Mouse (Mus musculus) neural tube, embryonic 13.5 days (tissue): ENCODE measurements around the gene Acbd5. TPM values are rescaled to one million over a fixed set of nuclear protein-coding genes. Genes with fewer than 3 reads are reported as not detected.

ENCODE experiments used
- ATAC-seq: fragments of 200-750 bp; cut with Nextera tagmentation; 2 replicates; pipeline ENCODE4 v1.8.0; 2017; ENCODE audit warnings: low read depth, mild to moderate bottlenecking, moderate TSS enrichment, moderate library complexity
- H3K27ac ChIP-seq: fragments of 300-500 bp; sonication (generic); replicated peaks from 2 replicates; pipeline ENCODE4 v1.5.1; 2015; ENCODE audit warnings: moderate library complexity, mild to moderate bottlenecking, inconsistent platforms
- H3K27me3 ChIP-seq: fragments of 300-500 bp; sonication (generic); 2 replicates; pipeline ENCODE4 v1.6.1; 2015; ENCODE audit warnings: mild to moderate bottlenecking, inconsistent platforms
- H3K36me3 ChIP-seq: fragments of 300-500 bp; sonication (generic); 2 replicates; pipeline ENCODE4 v1.6.1; 2015; ENCODE audit warnings: mild to moderate bottlenecking, inconsistent platforms
- H3K4me1 ChIP-seq: fragments of 300-500 bp; sonication (generic); replicated peaks from 2 replicates; pipeline ENCODE4 v1.6.1; 2015; ENCODE audit warnings: inconsistent platforms
- H3K4me2 ChIP-seq: fragments of 300-500 bp; sonication (generic); 2 replicates; pipeline ENCODE4 v1.6.1; 2015; ENCODE audit warnings: inconsistent platforms, mild to moderate bottlenecking, moderate library complexity
- H3K4me3 ChIP-seq: fragments of 300-500 bp; sonication (generic); 2 replicates; pipeline ENCODE4 v1.5.1; 2015; ENCODE audit warnings: mild to moderate bottlenecking, inconsistent platforms
- H3K9ac ChIP-seq: fragments of 300-500 bp; sonication (generic); 2 replicates; pipeline ENCODE4 v1.6.1; 2015; ENCODE audit warnings: moderate library complexity, mild to moderate bottlenecking, inconsistent platforms
- H3K9me3 ChIP-seq: fragments of 300-500 bp; sonication (generic); 2 replicates; pipeline ENCODE4 v1.6.1; 2016; ENCODE audit warnings: inconsistent platforms
- WGBS: fragments of 180-500 bp; shearing (Covaris S2); methylation state at CpG from one replicate; pipeline ENCODE4 v1.1.7; 2015; 5-methylcytosine and 5-hydroxymethylcytosine counted together
- polyA plus RNA-seq: library from polyadenylated mRNA; unstranded; fragments of >200 nt; fragmentation: Nextera tagmentation; extraction: Ambion mirVana; gene quantifications from 2 replicates; pipeline ENCODE4 v1.2.1, GENCODE M21; 2015

Acbd5 gene
- polyA plus RNA-seq, 1 experiment from 2014 or later, result 78.0 TPM

- no peak overlapping the region for H3K4me3 ChIP-seq
- no peak for ATAC-seq
- peaks cover 24% of the 10 kb centered on the region for H3K4me1 ChIP-seq
- no peaks in the 10 kb centered on the region for H3K27me3 ChIP-seq
- H3K9me3 ChIP-seq, result no peaks in the 10 kb centered on the region
- 0 out of 2 replicates have a peak, but pooled peaks cover 5% of the 10 kb centered on the region for H3K36me3 ChIP-seq
- peak overlapping the region; percentile 16; the same call in 1 of the 2 replicates for H3K4me2 ChIP-seq
- H3K9ac ChIP-seq, result no peak overlapping the region
- 95% methylated on average over 2 of the region's 2 CpGs for WGBS
- no peak overlapping the region for H3K27ac ChIP-seq
Measured at GRCm38 (mm10) chr2:23070491-23070890, 2.5 kb downstream of the Acbd5 start.

GRCm38 (mm10) chr2:23071406-23071805 is 3.4 kb downstream of the Acbd5 start:
- no peak overlapping the region for H3K4me3 ChIP-seq
- H3K9ac ChIP-seq, result no peak overlapping the region
- H3K27ac ChIP-seq, result no peak overlapping the region
- H3K36me3 ChIP-seq, result peaks cover 11% of the 10 kb centered on the region
- 49% methylated on average over 1 of the region's 1 CpGs for WGBS
- no peak for ATAC-seq
- H3K9me3 ChIP-seq, result no peaks in the 10 kb centered on the region
- no peak overlapping the region for H3K4me2 ChIP-seq
- no peaks in the 10 kb centered on the region for H3K27me3 ChIP-seq
- peaks cover 24% of the 10 kb centered on the region for H3K4me1 ChIP-seq

- Histone ChIP-seq H3K27ac (no peak overlapping the region), H3K9me3 (no peaks in the 10 kb centered on the region), H3K36me3 (peaks cover 49% of the 10 kb centered on the region), H3K9ac (no peak overlapping the region), H3K27me3 (no peaks in the 10 kb centered on the region), H3K4me3 (no peak overlapping the region), H3K4me1 (peaks cover 10% of the 10 kb centered on the region), H3K4me2 (no peak overlapping the region)
- ATAC-seq, result no peak
Measured at GRCm38 (mm10) chr2:23075846-23076245, 7.9 kb downstream of the Acbd5 start.

DNA sequence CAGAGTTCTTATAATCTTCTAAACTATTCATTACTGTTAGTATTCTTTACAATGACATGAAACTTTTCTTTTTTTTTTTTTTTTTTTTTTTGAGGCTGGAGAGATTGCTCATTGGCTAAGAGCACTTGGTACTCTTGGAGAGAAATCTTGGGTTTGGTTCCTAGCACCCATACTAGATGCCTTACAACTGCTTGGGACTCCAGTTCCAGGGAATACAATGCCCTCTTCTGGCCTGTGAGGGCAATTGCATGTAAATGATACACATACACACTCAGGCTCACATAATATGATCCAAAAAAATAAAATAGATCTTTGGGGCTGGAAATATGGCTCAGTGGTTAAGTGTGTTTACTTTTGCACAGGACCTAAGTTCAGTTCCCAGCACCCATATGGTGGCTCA is 8.8 kb downstream of the Acbd5 start:
- Histone ChIP-seq H3K9me3 (no peaks in the 10 kb centered on the region), H3K4me2 (no peak overlapping the region), H3K4me1 (peaks cover 3% of the 10 kb centered on the region; the same call in 1 of the 2 replicates), H3K27ac (no peak overlapping the region), H3K27me3 (no peaks in the 10 kb centered on the region), H3K4me3 (no peak overlapping the region), H3K9ac (no peak overlapping the region), H3K36me3 (peaks cover 58% of the 10 kb centered on the region)
- ATAC-seq, result no peak

DNA sequence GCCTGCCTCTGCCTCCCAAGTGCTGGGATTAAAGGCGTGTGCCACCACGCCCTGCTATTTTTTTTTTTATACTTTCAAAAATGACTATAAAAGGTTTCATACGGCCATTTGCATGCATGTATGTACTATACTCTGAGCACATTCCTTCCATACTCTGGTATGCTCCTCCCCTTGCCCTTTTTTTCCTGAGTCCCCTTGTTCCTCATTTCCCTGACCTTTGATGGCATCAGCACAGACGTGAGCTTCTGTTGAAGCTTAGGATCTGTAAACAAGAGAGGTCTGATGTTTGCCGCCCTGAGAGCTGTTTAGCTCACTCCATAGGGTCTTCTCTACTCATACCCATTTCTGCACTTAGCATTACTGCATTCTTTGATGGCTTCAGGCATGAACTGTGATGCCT is 9.7 kb downstream of the Acbd5 start:
- H3K4me3 ChIP-seq, result no peak overlapping the region
- H3K4me1 ChIP-seq, result no peaks in the 10 kb centered on the region
- peaks cover 61% of the 10 kb centered on the region for H3K36me3 ChIP-seq
- H3K27me3 ChIP-seq, result no peaks in the 10 kb centered on the region
- H3K9ac ChIP-seq, result no peak overlapping the region
- H3K9me3 ChIP-seq, result no peaks in the 10 kb centered on the region
- H3K4me2 ChIP-seq, result no peak overlapping the region
- no peak overlapping the region for H3K27ac ChIP-seq
- ATAC-seq, result no peak
- WGBS, result 88% methylated on average over 5 of the region's 5 CpGs

GRCm38 (mm10) chr2:23078588-23078987 is 10.6 kb downstream of the Acbd5 start:
- H3K36me3 ChIP-seq, result peaks cover 70% of the 10 kb centered on the region
- 97% methylated on average over 2 of the region's 2 CpGs for WGBS
- no peak for ATAC-seq

DNA sequence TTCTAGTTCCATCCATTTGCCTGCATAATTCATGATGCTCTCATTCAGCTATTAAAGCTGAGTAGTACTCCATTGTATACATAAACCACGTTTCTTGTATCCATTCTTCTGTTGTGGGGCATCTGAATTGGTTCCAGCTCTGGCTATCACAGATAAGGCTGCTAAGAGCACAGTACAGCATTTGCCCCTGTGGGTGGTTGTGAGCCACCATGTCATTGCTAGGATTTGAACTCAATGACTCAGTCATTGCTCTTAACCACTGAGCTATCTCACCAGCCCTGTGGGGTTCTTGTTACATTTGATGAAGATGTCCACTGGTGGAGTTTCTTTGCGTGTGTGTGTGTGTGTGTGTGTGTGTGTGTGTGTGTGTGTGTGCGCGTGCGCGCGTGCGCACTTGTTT is 16.6 kb downstream of the Acbd5 start:
- ATAC-seq, result no peak
- Histone ChIP-seq H3K4me3 (no peak overlapping the region), H3K9ac (no peak overlapping the region), H3K9me3 (no peaks in the 10 kb centered on the region), H3K36me3 (peaks cover 92% of the 10 kb centered on the region), H3K4me1 (no peaks in the 10 kb centered on the region), H3K27me3 (no peaks in the 10 kb centered on the region), H3K27ac (no peak overlapping the region), H3K4me2 (no peak overlapping the region)
- 94% methylated on average over 8 of the region's 8 CpGs for WGBS

More at GRCm38 (mm10) chr2:23078588-23078987, 10.6 kb downstream of the Acbd5 start:
- Histone ChIP-seq H3K4me2 (no peak overlapping the region), H3K9ac (no peak overlapping the region), H3K9me3 (no peaks in the 10 kb centered on the region), H3K27ac (no peak overlapping the region), H3K4me3 (no peak overlapping the region), H3K27me3 (no peaks in the 10 kb centered on the region), H3K4me1 (no peaks in the 10 kb centered on the region)

GRCm38 (mm10) chr2:23092216-23092615 is 24.2 kb downstream of the Acbd5 start:
- Histone ChIP-seq H3K4me3 (no peak overlapping the region), H3K9me3 (no peaks in the 10 kb centered on the region), H3K4me2 (no peak overlapping the region), H3K36me3 (peaks cover 84% of the 10 kb centered on the region), H3K4me1 (no peaks in the 10 kb centered on the region), H3K27ac (no peak overlapping the region), H3K9ac (no peak overlapping the region), H3K27me3 (no peaks in the 10 kb centered on the region)
- ATAC-seq, result no peak
- 55% methylated on average over 5 of the region's 5 CpGs for WGBS

GRCm38 (mm10) chr2:23097028-23097427 is 29.1 kb downstream of the Acbd5 start:
- ATAC-seq, result no peak
- Histone ChIP-seq H3K4me3 (no peak overlapping the region), H3K9ac (no peak overlapping the region), H3K9me3 (no peaks in the 10 kb centered on the region), H3K36me3 (peaks cover 65% of the 10 kb centered on the region), H3K27me3 (no peaks in the 10 kb centered on the region), H3K27ac (no peak overlapping the region), H3K4me2 (no peak overlapping the region), H3K4me1 (no peaks in the 10 kb centered on the region)

DNA sequence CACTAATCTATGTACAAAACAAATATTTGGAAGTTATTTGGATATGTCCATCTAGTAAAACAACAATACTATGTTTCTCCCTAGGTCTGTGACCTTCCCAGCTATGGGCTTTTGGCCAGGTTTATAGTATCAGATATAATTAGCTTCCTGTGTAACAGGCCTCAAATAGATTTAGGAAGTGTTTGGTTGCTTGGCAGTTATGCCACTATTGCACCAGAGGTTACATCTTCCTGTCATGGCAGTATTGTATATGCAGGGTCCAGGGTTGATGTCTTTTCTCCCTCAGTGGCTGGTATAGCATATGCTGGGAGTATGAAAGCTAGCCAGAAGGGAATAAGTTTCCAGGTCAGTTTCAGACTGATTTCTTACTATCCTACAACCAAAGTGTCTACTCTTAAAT is 34.3 kb downstream of the Acbd5 start:
- Histone ChIP-seq H3K36me3 (peaks cover 45% of the 10 kb centered on the region), H3K9ac (no peak overlapping the region), H3K9me3 (no peaks in the 10 kb centered on the region), H3K4me3 (no peak overlapping the region), H3K27ac (no peak overlapping the region), H3K4me2 (no peak overlapping the region), H3K27me3 (no peaks in the 10 kb centered on the region), H3K4me1 (no peaks in the 10 kb centered on the region)
- ATAC-seq, result no peak

- ATAC-seq, result no peak
- Histone ChIP-seq H3K4me1 (no peaks in the 10 kb centered on the region), H3K27ac (no peak overlapping the region), H3K9ac (no peak overlapping the region), H3K4me3 (no peak overlapping the region), H3K9me3 (no peaks in the 10 kb centered on the region), H3K27me3 (no peaks in the 10 kb centered on the region), H3K4me2 (no peak overlapping the region), H3K36me3 (peaks cover 17% of the 10 kb centered on the region)
Measured at GRCm38 (mm10) chr2:23119573-23119972, 51.6 kb downstream of the Acbd5 start.

GRCm38 (mm10) chr2:23155199-23155621 is 87.2 kb downstream of the Acbd5 start:
- 9% methylated on average over 5 of the region's 5 CpGs for WGBS
- Histone ChIP-seq H3K27me3 (no peaks in the 10 kb centered on the region), H3K4me1 (peaks cover 40% of the 10 kb centered on the region), H3K9me3 (no peaks in the 10 kb centered on the region), H3K36me3 (0 out of 2 replicates have a peak, but pooled peaks cover 2% of the 10 kb centered on the region), H3K4me2 (peak overlapping the region; percentile 84), H3K27ac (peak overlapping the region; percentile 99; the same call in 1 of the 2 replicates), H3K4me3 (peak overlapping the region; percentile 87), H3K9ac (peak overlapping the region; percentile 66)
- no peak; the same call in 1 of the 2 replicates for ATAC-seq

DNA sequence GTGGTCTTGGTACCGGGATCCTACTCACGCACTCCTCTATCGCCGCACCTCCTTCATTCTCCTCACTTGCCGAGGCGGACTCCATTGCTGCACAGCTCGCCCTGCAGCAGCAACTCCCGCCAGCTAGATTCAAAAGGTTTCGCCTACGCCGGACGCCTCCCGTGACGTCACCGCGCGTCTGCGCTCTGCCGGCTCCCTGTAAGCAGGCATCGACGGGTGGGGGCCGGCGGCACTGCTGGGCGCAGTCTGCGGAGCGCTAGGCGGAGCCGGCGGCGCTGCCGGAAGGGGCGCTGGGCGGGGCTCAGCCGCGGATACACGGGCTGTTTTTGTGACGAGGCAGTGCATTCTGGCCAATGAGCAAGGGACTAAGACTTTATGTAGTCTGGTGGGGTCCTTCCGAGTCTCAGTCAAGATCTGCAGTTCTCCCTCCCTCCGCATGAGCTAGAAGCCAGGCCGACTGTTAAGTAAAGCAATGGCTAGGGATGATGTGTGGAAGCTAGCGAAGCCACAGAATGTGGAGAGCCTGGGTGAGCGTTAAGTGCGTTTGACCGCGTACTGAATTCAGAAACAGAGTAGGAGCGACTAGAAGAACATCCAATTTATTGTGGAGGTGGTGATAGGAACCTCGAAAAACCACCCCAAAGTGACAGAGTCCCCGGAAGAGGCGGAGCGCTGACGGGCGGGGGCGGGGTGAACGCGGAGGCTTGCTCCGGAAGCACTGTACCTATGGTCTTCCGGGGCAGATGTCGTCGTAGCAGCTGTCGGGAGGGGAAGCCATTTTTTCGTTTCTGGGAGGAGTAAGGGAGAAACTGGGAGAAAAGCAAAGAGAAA is 88.0 kb downstream of the Acbd5 start, which contains the start of the genes Mastl and Yme1l1:
Mastl (minus strand) TSS at position 248 of the 831 bp plus-strand sequence.
Yme1l1 (plus strand) TSS at position 593 of the 831 bp plus-strand sequence.
- under 1% methylated on average over 61 of the region's 61 CpGs for WGBS
- H3K36me3 ChIP-seq, result peaks cover 3% of the 10 kb centered on the region; the same call in 1 of the 2 replicates

More for the DNA sequence above, 88.0 kb downstream of the Acbd5 start, which contains the start of the genes Mastl and Yme1l1:
- Histone ChIP-seq H3K4me1 (peaks cover 40% of the 10 kb centered on the region), H3K9ac (peak within 1 kb of the TSS; percentile 87), H3K9me3 (no peaks in the 10 kb centered on the region), H3K4me2 (peak within 1 kb of the TSS; percentile 84), H3K4me3 (peak within 1 kb of the TSS; percentile 87), H3K27ac (peak within 1 kb of the TSS; percentile 99), H3K27me3 (no peaks in the 10 kb centered on the region)
- ATAC-seq, result peak; percentile 99
